Mouse (Mus musculus) B cell, adult 67 days (primary cell): ENCODE results near the gene Mier3. TPM values are rescaled to one million over a fixed set of nuclear protein-coding genes. Genes with fewer than 3 reads are reported as not detected.

ENCODE experiments used
- total RNA-seq, 2 experiments: library from RNA; stranded (reverse); gene quantifications; 4 replicates each; pipeline ENCODE4 v1.2.4; 2023

Gene Mier3
- total RNA-seq, result 10 to 100 TPM; 39.6 to 42.2 TPM

GRCm38 (mm10) chr13:111680679-111681078 lies at the start of gene Mier3:
Gene Mier3, plus strand, starts transcription at chr13:111680979.

Other genes starting within 250 kb of the Mier3 start
- gene Gpbp1, start 190.9 kb upstream of the Mier3 start, total RNA-seq, result 100 to 1,000 TPM; 135 to 163 TPM
- gene Gm49496, start 131.0 kb upstream of the Mier3 start, total RNA-seq, result not detected
- gene Gm10198, start 88.2 kb upstream of the Mier3 start, total RNA-seq, result not detected
- 100 to 1,000 TPM; 266 to 310 TPM for gene Map3k1, start 128.0 kb downstream of the Mier3 start, total RNA-seq